Comparison of ENCODE assay signal across 7 mouse cellular contexts in the genomic region with DNA sequence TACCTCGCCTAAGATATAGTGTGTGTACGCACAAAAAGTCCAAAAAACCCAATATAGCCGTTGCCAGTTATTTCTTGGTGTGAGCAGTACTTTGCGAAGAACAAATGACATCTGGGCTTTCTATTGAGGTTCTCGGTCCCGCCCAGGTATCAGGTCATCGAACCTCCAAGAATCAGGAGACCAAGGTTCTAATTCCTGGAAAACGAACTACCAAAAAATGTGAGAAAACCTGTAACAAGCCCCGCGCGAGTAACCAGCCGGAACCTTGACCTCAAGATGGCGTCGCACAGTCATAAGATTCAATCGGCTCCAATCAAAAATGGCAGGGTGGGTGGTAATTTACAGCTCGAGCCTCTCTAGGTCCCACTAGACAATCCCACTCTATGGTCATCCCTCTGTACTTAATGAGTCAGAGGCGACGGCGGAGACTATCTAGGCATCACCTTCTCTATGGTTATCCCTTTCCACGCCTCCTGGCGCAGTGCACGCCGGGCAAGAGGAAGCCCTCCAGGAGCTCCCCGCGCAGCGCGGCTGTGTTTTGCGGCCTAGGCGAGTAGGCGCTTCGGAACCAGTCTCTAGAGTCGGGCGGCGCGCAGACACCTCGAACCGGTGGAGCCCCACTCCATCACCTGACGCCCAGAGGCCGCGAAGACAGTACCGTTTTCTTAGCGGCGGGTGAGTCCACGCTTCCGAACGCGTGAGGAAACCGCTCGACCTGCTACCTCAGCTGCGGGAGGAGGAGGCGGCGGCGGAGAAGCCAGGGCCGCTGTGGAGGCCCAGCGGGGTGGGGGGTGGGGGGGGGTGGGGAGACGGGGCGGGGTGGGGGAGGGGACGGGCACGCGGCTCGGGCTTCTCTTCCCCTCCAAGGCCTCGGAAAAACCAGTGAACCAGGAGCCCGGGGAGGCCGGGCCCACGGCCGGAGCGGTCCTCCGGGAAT. TPM values are rescaled to one million over a fixed set of nuclear protein-coding genes. Genes with fewer than 3 reads are reported as not detected.
A peak's percentile ranks its signal among the peaks of the same experiment; 100 is the strongest.
DNase-seq lines count a peak whose midpoint lies in the region; ATAC-seq and TF ChIP-seq lines count a peak whose summit lies in the region.

No protein-coding gene starts in this region.

- under 1% methylated on average over 68 of the region's 68 CpGs for WGBS in embryonic facial prominence, embryonic 10.5 days
- WGBS in intestine, postnatal 0 days = under 1% methylated on average over 60 of the region's 68 CpGs
- under 1% methylated on average over 58 of the region's 68 CpGs for WGBS in midbrain, embryonic 12.5 days
- WGBS in small intestine, adult 2 months = under 1% methylated on average over 68 of the region's 68 CpGs

- ATAC-seq in intestine, postnatal 0 days = peak; percentile 100
- ATAC-seq in midbrain, embryonic 12.5 days (ENCODE audit: low FRiP score, low read depth) = peak; percentile 100

- no peaks in the 10 kb centered on the region for H3K9me3 ChIP-seq in embryonic facial prominence, embryonic 10.5 days
- H3K9me3 ChIP-seq in intestine, postnatal 0 days (ENCODE audit: control insufficient read depth) = no peaks in the 10 kb centered on the region
- no peaks in the 10 kb centered on the region for H3K9me3 ChIP-seq in midbrain, embryonic 12.5 days

- H3K36me3 ChIP-seq in embryonic facial prominence, embryonic 10.5 days (replicated peaks) = peaks cover 29% of the 10 kb centered on the region
- H3K36me3 ChIP-seq in intestine, postnatal 0 days (ENCODE audit: control insufficient read depth, insufficient read depth) = peaks cover under 1% of the 10 kb centered on the region; the same call in 1 of the 2 replicates
- H3K36me3 ChIP-seq in midbrain, embryonic 12.5 days = peaks cover 18% of the 10 kb centered on the region
- peaks cover 2% of the 10 kb centered on the region for H3K36me3 ChIP-seq in small intestine, adult 2 months (ENCODE audit: control insufficient read depth, insufficient read depth, low read length)

- peak; percentile 50; the same call in 1 of the 2 replicates for TF ChIP-seq CTCF in intestine, postnatal 0 days (IDR thresholded peaks at IDR 0.05; ENCODE audit: low read depth)
- TF ChIP-seq CTCF in small intestine, adult 2 months (IDR thresholded peaks at IDR 0.05; ENCODE audit: extremely low read depth, insufficient read length, insufficient replicate concordance, low read depth, low read length) = no peak

- peak overlapping the region; percentile 86 for H3K4me3 ChIP-seq in embryonic facial prominence, embryonic 10.5 days
- peak overlapping the region; percentile 85 for H3K4me3 ChIP-seq in intestine, postnatal 0 days (ENCODE audit: low read depth, low read length)
- peak overlapping the region; percentile 66 for H3K4me3 ChIP-seq in midbrain, embryonic 12.5 days
- peak overlapping the region; percentile 99 for H3K4me3 ChIP-seq in small intestine, adult 2 months (ENCODE audit: low read depth, low read length)

- H3K4me1 ChIP-seq in embryonic facial prominence, embryonic 10.5 days = peaks cover 11% of the 10 kb centered on the region; the same call in 1 of the 2 replicates
- H3K4me1 ChIP-seq in intestine, postnatal 0 days (replicated peaks; ENCODE audit: control insufficient read depth, insufficient read depth, low read length) = 0 out of 2 replicates have a peak, but pooled peaks cover 2% of the 10 kb centered on the region
- H3K4me1 ChIP-seq in midbrain, embryonic 12.5 days = peaks cover 13% of the 10 kb centered on the region
- H3K4me1 ChIP-seq in small intestine, adult 2 months (ENCODE audit: control insufficient read depth, insufficient read depth, insufficient read length, low read length) = no peaks in the 10 kb centered on the region

- peak overlapping the region; percentile 78 for H3K4me2 ChIP-seq in intestine, postnatal 0 days (replicated peaks; ENCODE audit: low read depth)
- peak overlapping the region; percentile 66 for H3K4me2 ChIP-seq in midbrain, embryonic 12.5 days (replicated peaks)

- intact Hi-C loops in left cerebral cortex, postnatal 4 days (cut with DNase I) = no loop called here

- DNase-seq in adrenal gland, postnatal 10 days = peak; percentile 96
- peak; percentile 95 for DNase-seq in embryonic facial prominence, embryonic 10.5 days (ENCODE audit: low spot score)
- DNase-seq in gonadal fat pad, adult 2 months (ENCODE audit: low read depth) = peak; percentile 80
- peak; percentile 95 for DNase-seq in left cerebral cortex, postnatal 4 days

- H3K27ac ChIP-seq in embryonic facial prominence, embryonic 10.5 days (replicated peaks) = peak overlapping the region; percentile 96
- peak overlapping the region; percentile 98 for H3K27ac ChIP-seq in intestine, postnatal 0 days (ENCODE audit: low read depth, low read length)
- H3K27ac ChIP-seq in midbrain, embryonic 12.5 days (replicated peaks) = peak overlapping the region; percentile 96
- H3K27ac ChIP-seq in small intestine, adult 2 months (ENCODE audit: insufficient read depth, low read depth, low read length) = peak overlapping the region; percentile 97

- H3K9ac ChIP-seq in intestine, postnatal 0 days (ENCODE audit: low read depth, low read length) = peak overlapping the region; percentile 96
- peak overlapping the region; percentile 84 for H3K9ac ChIP-seq in midbrain, embryonic 12.5 days (replicated peaks)

- H3K27me3 ChIP-seq in embryonic facial prominence, embryonic 10.5 days (replicated peaks; ENCODE audit: low read depth, poor library complexity, severe bottlenecking) = no peaks in the 10 kb centered on the region
- H3K27me3 ChIP-seq in intestine, postnatal 0 days (replicated peaks; ENCODE audit: control insufficient read depth, insufficient read depth, low read length) = no peaks in the 10 kb centered on the region
- H3K27me3 ChIP-seq in midbrain, embryonic 12.5 days = no peaks in the 10 kb centered on the region
- H3K27me3 ChIP-seq in small intestine, adult 2 months (ENCODE audit: control insufficient read depth, insufficient read depth, low read length) = no peaks in the 10 kb centered on the region

- peak; percentile 83 for TF ChIP-seq POLR2A in small intestine, adult 2 months (IDR thresholded peaks at IDR 0.05; ENCODE audit: low read depth, low read length)

RNA-seq across cellular contexts. Expression of a gene that starts 1.0 kb away (rescaled TPM):
- total RNA-seq in adrenal gland, postnatal 10 days (2021) = 100 to 1,000 TPM in 1 of 2 experiments, 10 to 100 TPM in 1; 78.9 to 126 TPM
- polyA plus RNA-seq in embryonic facial prominence, embryonic 10.5 days (2016; fragmentation: Nextera tagmentation; extraction: Ambion mirVana) = 315 and 324 TPM in 2 replicates
- 21.0 and 30.0 TPM in 2 replicates for polyA plus RNA-seq in gonadal fat pad, adult 2 months (2012; rRNA removed)
- 133 and 142 TPM in 2 replicates for polyA plus RNA-seq in intestine, postnatal 0 days (2015; fragmentation: Nextera tagmentation; extraction: Ambion mirVana)
- total RNA-seq in left cerebral cortex, postnatal 4 days (2021) = 100 to 1,000 TPM; 159 to 163 TPM
- 295 and 322 TPM in 2 replicates for polyA plus RNA-seq in midbrain, embryonic 12.5 days (2016; fragmentation: Nextera tagmentation; extraction: Ambion mirVana)
- 3.3 and 12.0 TPM in 2 replicates for polyA plus RNA-seq in small intestine, adult 2 months (2012; rRNA removed)

RNA-seq across cellular contexts. Expression of a gene that starts 35.0 kb away (rescaled TPM):
- total RNA-seq in adrenal gland, postnatal 10 days (2021) = 10 to 100 TPM; 28.8 to 34.9 TPM
- polyA plus RNA-seq in embryonic facial prominence, embryonic 10.5 days (2016; fragmentation: Nextera tagmentation; extraction: Ambion mirVana) = 21.8 and 24.8 TPM in 2 replicates
- polyA plus RNA-seq in gonadal fat pad, adult 2 months (2012; rRNA removed) = 28.1 and 37.0 TPM in 2 replicates
- polyA plus RNA-seq in intestine, postnatal 0 days (2015; fragmentation: Nextera tagmentation; extraction: Ambion mirVana) = 8.1 and 9.7 TPM in 2 replicates
- 10 to 100 TPM; 41.6 to 42.0 TPM for total RNA-seq in left cerebral cortex, postnatal 4 days (2021)
- polyA plus RNA-seq in midbrain, embryonic 12.5 days (2016; fragmentation: Nextera tagmentation; extraction: Ambion mirVana) = 35.2 and 37.0 TPM in 2 replicates
- 24.0 and 54.4 TPM in 2 replicates for polyA plus RNA-seq in small intestine, adult 2 months (2012; rRNA removed)

RNA-seq across cellular contexts. Expression of a gene that starts 55.9 kb away (rescaled TPM):
- 10 to 100 TPM; 47.5 to 53.9 TPM for total RNA-seq in adrenal gland, postnatal 10 days (2021)
- 61.4 and 63.3 TPM in 2 replicates for polyA plus RNA-seq in embryonic facial prominence, embryonic 10.5 days (2016; fragmentation: Nextera tagmentation; extraction: Ambion mirVana)
- 21.9 and 35.0 TPM in 2 replicates for polyA plus RNA-seq in gonadal fat pad, adult 2 months (2012; rRNA removed)
- polyA plus RNA-seq in intestine, postnatal 0 days (2015; fragmentation: Nextera tagmentation; extraction: Ambion mirVana) = 89.5 and 92.4 TPM in 2 replicates
- total RNA-seq in left cerebral cortex, postnatal 4 days (2021) = 10 to 100 TPM; 70.8 to 78.0 TPM
- polyA plus RNA-seq in midbrain, embryonic 12.5 days (2016; fragmentation: Nextera tagmentation; extraction: Ambion mirVana) = 73.1 and 73.6 TPM in 2 replicates
- polyA plus RNA-seq in small intestine, adult 2 months (2012; rRNA removed) = 16.6 and 35.2 TPM in 2 replicates

Comparison
In these comparisons a context has a peak if more than half of its experiments do, and no peak if none do; other contexts are left out.
1. Peak in every context shown above with its lines: DNase-seq, ATAC-seq, H3K4me3 ChIP-seq and H3K27ac ChIP-seq.